Mouse (Mus musculus): ENCODE measurements at regions not wholly inside any gene's neighbourhood (a gene's known extent, or its start where the extent isn't known, plus 50 kb on each side); places are given as distances from the start of the nearest gene placed in this dataset.

GRCm38 (mm10) chr8:46413349-46414024, 57.4 kb upstream of the Acsl1 start:
- no peak for DNase-seq

- DNase-seq, result no peak
Observed at GRCm38 (mm10) chr8:46414874-46415273, 56.0 kb upstream of the Acsl1 start.

GRCm38 (mm10) chr8:46419402-46419801, 51.4 kb upstream of the Acsl1 start:
- no peak for DNase-seq

- DNase-seq, result no peak
Observed at GRCm38 (mm10) chr8:46420476-46420875, 50.4 kb upstream of the Acsl1 start.

Measured in retina, postnatal 1 day (tissue).